Mouse (Mus musculus) myocyte (in vitro differentiated cells): Measurements from ENCODE around the gene Jazf1.

ENCODE experiments used
- CEBPB ChIP-seq: IDR thresholded peaks from 2 replicates; pipeline ENCODE4 v1.6.1; 2011; ENCODE audit warnings: mild to moderate bottlenecking, moderate library complexity; ENCODE audit not compliant: poor library complexity, insufficient read depth, severe bottlenecking
- E2F4 ChIP-seq: IDR thresholded peaks from one replicate; pipeline ENCODE4 v1.6.1; 2011; ENCODE audit warnings: mild to moderate bottlenecking, control low read depth, moderate library complexity; ENCODE audit not compliant: insufficient read depth
- MAX ChIP-seq: IDR thresholded peaks from one replicate; pipeline ENCODE4 v1.6.1; 2011; ENCODE audit warnings: low read depth, mild to moderate bottlenecking, control low read depth
- MYOD1 ChIP-seq, 3 experiments: IDR thresholded peaks; one replicate each; pipeline ENCODE4 v1.6.1; 2011; ENCODE audit warnings: control low read depth in 2 of 3, low read depth in 2 of 3, mild to moderate bottlenecking in 2 of 3, moderate library complexity in 1 of 3; ENCODE audit not compliant: insufficient read length in 2 of 3, control insufficient read depth in 1 of 3
- MYOG ChIP-seq, 3 experiments: IDR thresholded peaks; one replicate each; pipeline ENCODE4 v1.6.1; 2011; ENCODE audit warnings: control low read depth in 2 of 3, low read depth in 2 of 3, mild to moderate bottlenecking in 2 of 3; ENCODE audit not compliant: insufficient read length in 2 of 3, control insufficient read depth in 1 of 3, insufficient read depth in 1 of 3
- POLR2A ChIP-seq: IDR thresholded peaks from one replicate; pipeline ENCODE4 v1.6.1; 2011; ENCODE audit warnings: low read depth, mild to moderate bottlenecking, control low read depth, moderate library complexity; ENCODE audit not compliant: insufficient read length
- POLR2AphosphoS2 ChIP-seq: IDR thresholded peaks from one replicate; pipeline ENCODE4 v1.6.1; 2011; ENCODE audit warnings: low read depth, control low read depth; ENCODE audit not compliant: insufficient read length
- REST ChIP-seq: IDR thresholded peaks from one replicate; pipeline ENCODE4 v1.6.1; 2011; ENCODE audit warnings: mild to moderate bottlenecking, control low read depth, moderate library complexity; ENCODE audit not compliant: insufficient read depth, insufficient read length
- SRF ChIP-seq: IDR thresholded peaks from one replicate; pipeline ENCODE4 v1.6.1; 2011; ENCODE audit warnings: low read depth; ENCODE audit not compliant: control insufficient read depth, insufficient read length
- TCF12 ChIP-seq: IDR thresholded peaks from one replicate; pipeline ENCODE4 v1.6.1; 2011; ENCODE audit warnings: mild to moderate bottlenecking, control low read depth; ENCODE audit not compliant: poor library complexity, insufficient read depth, severe bottlenecking
- TCF3 ChIP-seq: IDR thresholded peaks from one replicate; pipeline ENCODE4 v1.6.1; 2011; ENCODE audit warnings: low read depth, control low read depth; ENCODE audit not compliant: insufficient read length
- USF1 ChIP-seq: IDR thresholded peaks from one replicate; pipeline ENCODE4 v1.6.1; 2011; ENCODE audit warnings: low read depth, mild to moderate bottlenecking, control low read depth, moderate library complexity

DNA sequence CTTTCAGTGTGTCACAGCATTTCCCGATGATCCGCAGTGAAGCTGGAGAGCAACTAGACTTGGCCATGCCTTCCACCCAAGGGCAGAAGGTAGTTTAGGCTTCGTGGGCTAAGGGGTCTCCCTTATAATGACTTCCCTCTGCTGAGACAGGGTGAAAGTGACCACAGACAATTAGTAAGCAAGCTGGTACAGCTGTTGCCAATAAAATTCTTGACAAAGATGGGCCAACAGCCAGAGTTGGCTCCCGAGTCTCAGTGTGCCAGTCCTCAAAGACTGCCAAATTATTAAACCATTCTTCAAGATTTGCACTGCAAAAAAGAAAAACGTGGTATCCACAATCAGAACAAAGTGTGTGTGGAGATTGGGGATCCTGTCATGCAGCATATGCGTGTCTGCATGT, 220.2 kb downstream of the Jazf1 start:
- TF ChIP-seq CEBPB (no peak), E2F4 (no peak), MAX (no peak), TCF3 (no peak), POLR2A (no peak), TCF12 (no peak), POLR2AphosphoS2 (no peak), REST (no peak), USF1 (no peak), MYOG (IDR thresholded peaks at IDR 0.05; ENCODE audit: control insufficient read depth in 1 of 3, insufficient read depth in 1 of 3, insufficient read length in 2 of 3, low read depth in 2 of 3) (no peak), MYOD1 (IDR thresholded peaks at IDR 0.05; ENCODE audit: control insufficient read depth in 1 of 3, insufficient read length in 2 of 3, low read depth in 2 of 3) (peak in 1 of 3 experiments; percentile 50), SRF (no peak)
